Mouse (Mus musculus): Measurements from ENCODE around the gene Ccnb1ip1. TPM values are rescaled to one million over a fixed set of nuclear protein-coding genes. Genes with fewer than 3 reads are reported as not detected.
"Not testable (repeated sequence)": the region's sequence is repeated elsewhere in the genome, so short reads cannot be mapped to it uniquely, and the experiment has no call there.

Gene Ccnb1ip1
- polyA plus RNA-seq, 1 experiment from 2014 or later, result not detected

- Histone ChIP-seq H3K27ac (ENCODE audit: low read depth, low read length) (no peak overlapping the region), H3K4me3 (ENCODE audit: low read depth, low read length) (no peak overlapping the region), H3K9ac (ENCODE audit: low read length) (no peak overlapping the region), H3K9me3 (ENCODE audit: control insufficient read depth, low read length) (no peaks in the 10 kb centered on the region), H3K4me2 (no peak overlapping the region), H3K4me1 (ENCODE audit: control insufficient read depth, insufficient read depth, low read length) (peaks cover 2% of the 10 kb centered on the region; the same call in 1 of the 2 replicates), H3K27me3 (ENCODE audit: control insufficient read depth, insufficient read depth, low read length) (no peaks in the 10 kb centered on the region), H3K36me3 (ENCODE audit: control insufficient read depth, insufficient read depth, low read length) (peaks cover 6% of the 10 kb centered on the region)
- 93% methylated on average over 2 of the region's 2 CpGs for WGBS
- ATAC-seq (ENCODE audit: low FRiP score) (no peak), DNase-seq (ENCODE audit: low spot score, missing footprints) (no peak)
Measured at GRCm38 (mm10) chr14:50813060-50813459, 5.5 kb upstream of the Ccnb1ip1 start.

- not testable (repeated sequence) for H3K4me1 ChIP-seq (ENCODE audit: control insufficient read depth, insufficient read depth, low read length); H3K27me3 ChIP-seq (ENCODE audit: control insufficient read depth, insufficient read depth, low read length); DNase-seq (ENCODE audit: low spot score, missing footprints); H3K36me3 ChIP-seq (ENCODE audit: control insufficient read depth, insufficient read depth, low read length); ATAC-seq (ENCODE audit: low FRiP score); H3K4me3 ChIP-seq (ENCODE audit: low read depth, low read length); H3K9me3 ChIP-seq (ENCODE audit: control insufficient read depth, low read length); H3K9ac ChIP-seq (ENCODE audit: low read length); H3K27ac ChIP-seq (ENCODE audit: low read depth, low read length)
- 79% methylated on average over 5 of the region's 5 CpGs for WGBS
- 0 out of 2 replicates have a peak overlapping the region, but pooled peaks have one; percentile 57 for H3K4me2 ChIP-seq
Measured at GRCm38 (mm10) chr14:50806469-50806868, 1.1 kb downstream of the Ccnb1ip1 start.

DNA sequence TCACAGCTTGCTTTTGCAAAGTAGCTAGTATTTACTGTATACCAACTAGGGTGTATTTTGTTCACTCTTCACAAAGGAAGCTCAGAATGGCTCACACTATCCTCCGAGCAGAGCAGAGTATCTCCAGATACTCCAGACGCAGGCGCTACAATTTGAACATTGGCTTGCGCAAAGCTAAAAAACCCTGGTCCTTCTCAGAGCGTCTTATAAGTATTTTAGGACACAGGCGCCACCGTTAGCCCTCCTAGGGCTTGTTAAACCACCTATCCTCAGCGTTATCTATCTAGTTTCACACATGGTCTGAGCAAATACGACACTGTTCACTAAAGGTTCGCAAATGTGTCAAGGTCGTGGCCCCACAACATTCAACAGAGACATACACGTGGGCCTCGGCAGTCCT is 2.8 kb downstream of the Ccnb1ip1 start:
- Histone ChIP-seq H3K9ac (ENCODE audit: low read length) (no peak overlapping the region), H3K9me3 (ENCODE audit: control insufficient read depth, low read length) (no peaks in the 10 kb centered on the region), H3K27me3 (ENCODE audit: control insufficient read depth, insufficient read depth, low read length) (no peaks in the 10 kb centered on the region), H3K4me1 (ENCODE audit: control insufficient read depth, insufficient read depth, low read length) (peaks cover 2% of the 10 kb centered on the region; the same call in 1 of the 2 replicates), H3K4me3 (ENCODE audit: low read depth, low read length) (no peak overlapping the region), H3K36me3 (ENCODE audit: control insufficient read depth, insufficient read depth, low read length) (no peaks in the 10 kb centered on the region), H3K27ac (ENCODE audit: low read depth, low read length) (no peak overlapping the region), H3K4me2 (no peak overlapping the region)
- WGBS, result 80% methylated on average over 13 of the region's 13 CpGs
- no peak for ATAC-seq (ENCODE audit: low FRiP score)
- DNase-seq (ENCODE audit: low spot score, missing footprints), result no peak

- H3K4me1 ChIP-seq (ENCODE audit: control insufficient read depth, insufficient read depth, low read length), result no peaks in the 10 kb centered on the region
- no peak overlapping the region for H3K27ac ChIP-seq (ENCODE audit: low read depth, low read length)
- no peak overlapping the region for H3K9ac ChIP-seq (ENCODE audit: low read length)
- ATAC-seq (ENCODE audit: low FRiP score) (no peak), DNase-seq (ENCODE audit: low spot score, missing footprints) (no peak)
- H3K27me3 ChIP-seq (ENCODE audit: control insufficient read depth, insufficient read depth, low read length), result no peaks in the 10 kb centered on the region
- no peak overlapping the region for H3K4me2 ChIP-seq
- 65% methylated on average over 4 of the region's 4 CpGs for WGBS
- no peak overlapping the region for H3K4me3 ChIP-seq (ENCODE audit: low read depth, low read length)
- H3K9me3 ChIP-seq (ENCODE audit: control insufficient read depth, low read length), result no peaks in the 10 kb centered on the region
- H3K36me3 ChIP-seq (ENCODE audit: control insufficient read depth, insufficient read depth, low read length), result no peaks in the 10 kb centered on the region
Measured at GRCm38 (mm10) chr14:50802843-50803562, 4.5 kb downstream of the Ccnb1ip1 start.

DNA sequence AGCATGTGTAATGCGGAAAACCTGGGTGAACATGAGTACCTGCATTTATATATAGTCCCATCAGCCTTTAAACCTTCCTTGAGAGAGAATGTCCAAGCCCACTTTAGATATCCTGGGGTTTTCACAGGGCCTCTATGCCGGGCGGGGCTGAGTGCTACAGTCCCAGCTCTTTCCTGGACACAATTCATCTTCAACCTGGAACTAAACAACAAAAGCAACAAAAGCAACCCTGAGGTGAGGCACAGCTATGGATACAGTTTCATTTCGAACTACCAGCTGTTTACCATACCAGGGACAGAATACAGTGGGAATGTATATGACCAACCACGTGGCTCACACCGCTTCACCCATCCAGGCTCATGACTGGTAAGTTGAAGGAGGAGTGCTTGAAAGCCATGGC is 5.1 kb downstream of the Ccnb1ip1 start:
- H3K36me3 ChIP-seq (ENCODE audit: control insufficient read depth, insufficient read depth, low read length), result no peaks in the 10 kb centered on the region
- H3K4me3 ChIP-seq (ENCODE audit: low read depth, low read length), result no peak overlapping the region

GRCm38 (mm10) chr14:50799502-50800259 is 7.9 kb downstream of the Ccnb1ip1 start:
- ATAC-seq (ENCODE audit: low FRiP score) (peak; percentile 63; the same call in 1 of the 2 replicates), DNase-seq (ENCODE audit: low spot score, missing footprints) (peak; percentile 94)
- WGBS, result 6% methylated on average over 3 of the region's 3 CpGs
- no peaks in the 10 kb centered on the region for H3K9me3 ChIP-seq (ENCODE audit: control insufficient read depth, low read length)
- no peaks in the 10 kb centered on the region for H3K4me1 ChIP-seq (ENCODE audit: control insufficient read depth, insufficient read depth, low read length)
- H3K4me2 ChIP-seq, result no peak overlapping the region
- no peaks in the 10 kb centered on the region for H3K36me3 ChIP-seq (ENCODE audit: control insufficient read depth, insufficient read depth, low read length)
- H3K27ac ChIP-seq (ENCODE audit: low read depth, low read length), result no peak overlapping the region
- no peaks in the 10 kb centered on the region for H3K27me3 ChIP-seq (ENCODE audit: control insufficient read depth, insufficient read depth, low read length)
- H3K4me3 ChIP-seq (ENCODE audit: low read depth, low read length), result no peak overlapping the region
- H3K9ac ChIP-seq (ENCODE audit: low read length), result no peak overlapping the region

More for the DNA sequence above, 5.1 kb downstream of the Ccnb1ip1 start:
- no peaks in the 10 kb centered on the region for H3K27me3 ChIP-seq (ENCODE audit: control insufficient read depth, insufficient read depth, low read length)
- H3K4me2 ChIP-seq, result no peak overlapping the region
- H3K27ac ChIP-seq (ENCODE audit: low read depth, low read length), result no peak overlapping the region
- H3K4me1 ChIP-seq (ENCODE audit: control insufficient read depth, insufficient read depth, low read length), result no peaks in the 10 kb centered on the region
- H3K9ac ChIP-seq (ENCODE audit: low read length), result no peak overlapping the region
- ATAC-seq (ENCODE audit: low FRiP score) (no peak), DNase-seq (ENCODE audit: low spot score, missing footprints) (no peak)
- 92% methylated on average over 6 of the region's 6 CpGs for WGBS
- H3K9me3 ChIP-seq (ENCODE audit: control insufficient read depth, low read length), result no peaks in the 10 kb centered on the region

- Histone ChIP-seq H3K9me3 (ENCODE audit: control insufficient read depth, low read length) (no peaks in the 10 kb centered on the region), H3K36me3 (ENCODE audit: control insufficient read depth, insufficient read depth, low read length) (no peaks in the 10 kb centered on the region), H3K4me3 (ENCODE audit: low read depth, low read length) (no peak overlapping the region), H3K4me2 (no peak overlapping the region), H3K27ac (ENCODE audit: low read depth, low read length) (no peak overlapping the region), H3K27me3 (ENCODE audit: control insufficient read depth, insufficient read depth, low read length) (no peaks in the 10 kb centered on the region), H3K9ac (ENCODE audit: low read length) (no peak overlapping the region), H3K4me1 (ENCODE audit: control insufficient read depth, insufficient read depth, low read length) (no peaks in the 10 kb centered on the region)
- WGBS, result 69% methylated on average over 2 of the region's 2 CpGs
- ATAC-seq (ENCODE audit: low FRiP score), result no peak
- no peak for DNase-seq (ENCODE audit: low spot score, missing footprints)
Measured at GRCm38 (mm10) chr14:50798512-50798911, 9.0 kb downstream of the Ccnb1ip1 start.

- H3K36me3 ChIP-seq (ENCODE audit: control insufficient read depth, insufficient read depth, low read length), result no peaks in the 10 kb centered on the region
Measured at GRCm38 (mm10) chr14:50796464-50796863, 11.1 kb downstream of the Ccnb1ip1 start.

GRCm38 (mm10) chr14:50795965-50796364 is 11.6 kb downstream of the Ccnb1ip1 start:
- Histone ChIP-seq H3K27ac (ENCODE audit: low read depth, low read length) (no peak overlapping the region), H3K9me3 (ENCODE audit: control insufficient read depth, low read length) (no peaks in the 10 kb centered on the region), H3K9ac (ENCODE audit: low read length) (no peak overlapping the region), H3K27me3 (ENCODE audit: control insufficient read depth, insufficient read depth, low read length) (no peaks in the 10 kb centered on the region), H3K4me1 (ENCODE audit: control insufficient read depth, insufficient read depth, low read length) (no peaks in the 10 kb centered on the region), H3K4me3 (ENCODE audit: low read depth, low read length) (no peak overlapping the region), H3K36me3 (ENCODE audit: control insufficient read depth, insufficient read depth, low read length) (no peaks in the 10 kb centered on the region), H3K4me2 (no peak overlapping the region)
- ATAC-seq (ENCODE audit: low FRiP score) (no peak), DNase-seq (ENCODE audit: low spot score, missing footprints) (no peak)
- WGBS, result 89% methylated on average over 4 of the region's 4 CpGs

More at GRCm38 (mm10) chr14:50796464-50796863, 11.1 kb downstream of the Ccnb1ip1 start:
- H3K4me3 ChIP-seq (ENCODE audit: low read depth, low read length), result no peak overlapping the region
- H3K9me3 ChIP-seq (ENCODE audit: control insufficient read depth, low read length), result no peaks in the 10 kb centered on the region
- no peaks in the 10 kb centered on the region for H3K4me1 ChIP-seq (ENCODE audit: control insufficient read depth, insufficient read depth, low read length)
- 93% methylated on average over 1 of the region's 1 CpGs for WGBS
- H3K4me2 ChIP-seq, result no peak overlapping the region
- no peak overlapping the region for H3K9ac ChIP-seq (ENCODE audit: low read length)
- ATAC-seq (ENCODE audit: low FRiP score), result no peak
- H3K27ac ChIP-seq (ENCODE audit: low read depth, low read length), result no peak overlapping the region
- DNase-seq (ENCODE audit: low spot score, missing footprints), result no peak
- no peaks in the 10 kb centered on the region for H3K27me3 ChIP-seq (ENCODE audit: control insufficient read depth, insufficient read depth, low read length)
